Mouse (Mus musculus): ENCODE measurements around the gene Tmem37.

GRCm38 (mm10) chr1:120070168-120070567, 3.7 kb downstream of the Tmem37 start:
- TF ChIP-seq CTCF (IDR thresholded peaks at IDR 0.05; ENCODE audit: insufficient read depth, low read length), result no peak
- TF ChIP-seq POLR2A (IDR thresholded peaks at IDR 0.05; ENCODE audit: borderline replicate concordance, extremely low read depth, low read depth, low read length), result no peak
